Mouse (Mus musculus) stomach, embryonic 16.5 days (tissue): ENCODE measurements at regions not wholly inside any gene's neighbourhood (a gene's known extent, or its start where the extent isn't known, plus 50 kb on each side); places are given as distances from the start of the nearest gene placed in this dataset.

Experiments
- ATAC-seq: fragments of 200-750 bp; cut with Nextera tagmentation; 2 replicates; pipeline ENCODE4 v1.8.0; 2017; ENCODE audit warnings: moderate number of reproducible peaks, moderate TSS enrichment; ENCODE audit not compliant: insufficient read depth, low FRiP score
- H3K27ac ChIP-seq: fragments of 300-500 bp; sonication (generic); 2 replicates; pipeline ENCODE4 v1.5.1; 2014; ENCODE audit warnings: low read length
- H3K27me3 ChIP-seq: fragments of 300-500 bp; sonication (generic); 2 replicates; pipeline ENCODE4 v1.6.1; 2014; ENCODE audit warnings: low read length, control low read depth, mixed read lengths; ENCODE audit not compliant: control insufficient read depth, insufficient read depth
- H3K36me3 ChIP-seq: fragments of 300-500 bp; sonication (generic); 2 replicates; pipeline ENCODE4 v1.6.1; 2014; ENCODE audit warnings: low read length; ENCODE audit not compliant: control insufficient read depth, insufficient read depth
- H3K4me1 ChIP-seq: fragments of 300-500 bp; sonication (generic); 2 replicates; pipeline ENCODE4 v1.6.1; 2014; ENCODE audit warnings: low read length, control low read depth, mixed read lengths; ENCODE audit not compliant: control insufficient read depth, insufficient read depth
- H3K4me2 ChIP-seq: fragments of 300-500 bp; sonication (generic); 2 replicates; pipeline ENCODE4 v1.6.1; 2014; ENCODE audit warnings: low read depth, low read length, mixed read lengths
- H3K4me3 ChIP-seq: fragments of 300-500 bp; sonication (generic); replicated peaks from 2 replicates; pipeline ENCODE4 v1.5.1; 2014; ENCODE audit warnings: mild to moderate bottlenecking, low read length
- H3K9ac ChIP-seq: fragments of 300-500 bp; sonication (generic); 2 replicates; pipeline ENCODE4 v1.6.1; 2014; ENCODE audit warnings: low read length
- H3K9me3 ChIP-seq: fragments of 300-500 bp; sonication (generic); replicated peaks from 2 replicates; pipeline ENCODE4 v1.6.1; 2016; ENCODE audit warnings: low read length, control low read depth; ENCODE audit not compliant: control insufficient read depth
- WGBS: fragments of 180-500 bp; shearing (Covaris S2); extraction: QIAGEN DNeasy Blood & Tissue Kit; methylation state at CpG from one replicate; pipeline ENCODE4 v1.1.7; 2014; 5-methylcytosine and 5-hydroxymethylcytosine counted together

DNA sequence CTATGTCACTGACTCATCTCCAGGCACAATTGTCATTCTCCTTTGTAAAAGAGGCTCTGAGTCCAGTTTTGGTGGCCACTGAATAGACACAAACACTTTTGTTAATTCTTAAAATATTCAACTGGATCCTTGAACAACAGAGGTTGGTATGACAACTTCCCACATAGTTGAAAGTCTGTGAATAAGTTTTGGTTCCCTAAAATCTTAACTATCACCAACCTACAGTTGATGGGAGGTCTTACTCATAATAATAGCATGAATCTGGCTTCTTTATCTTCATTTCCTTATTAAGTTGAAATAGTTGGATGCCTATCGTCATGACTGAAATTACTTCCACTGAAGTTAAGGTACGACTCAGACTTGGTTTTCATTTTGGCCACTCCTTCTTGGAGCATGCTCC is 55.3 kb upstream of the Mtpn start:
- Histone ChIP-seq H3K9ac (no peak overlapping the region), H3K36me3 (no peaks in the 10 kb centered on the region), H3K4me2 (no peak overlapping the region), H3K4me1 (no peaks in the 10 kb centered on the region), H3K9me3 (no peaks in the 10 kb centered on the region), H3K27ac (no peak overlapping the region), H3K4me3 (no peak overlapping the region), H3K27me3 (no peaks in the 10 kb centered on the region)
- 80% methylated on average over 2 of the region's 2 CpGs for WGBS
- ATAC-seq, result no peak

DNA sequence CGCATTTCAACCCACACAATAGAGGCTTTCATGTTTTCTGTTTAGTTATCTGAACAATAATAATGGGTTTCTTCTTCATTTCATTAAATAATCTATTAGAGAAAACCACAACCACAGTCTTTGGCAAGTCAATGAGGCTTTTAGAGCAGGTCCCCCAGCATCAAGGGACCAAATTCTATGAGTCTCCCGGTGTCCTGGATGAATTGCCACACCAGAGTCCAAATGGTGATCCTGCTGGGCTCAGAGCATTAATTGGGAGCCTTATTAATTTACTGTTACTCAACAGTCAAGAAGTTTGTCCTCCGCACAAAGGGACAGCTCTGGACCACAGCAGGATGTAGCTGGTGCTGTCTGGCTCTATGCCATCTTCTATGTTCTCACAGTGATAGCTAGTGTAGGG is 52.5 kb upstream of the Mtpn start:
- Histone ChIP-seq H3K36me3 (no peaks in the 10 kb centered on the region), H3K9me3 (no peaks in the 10 kb centered on the region), H3K27me3 (no peaks in the 10 kb centered on the region), H3K27ac (no peak overlapping the region), H3K4me3 (no peak overlapping the region), H3K4me1 (no peaks in the 10 kb centered on the region), H3K9ac (no peak overlapping the region), H3K4me2 (no peak overlapping the region)
- no peak for ATAC-seq
- 73% methylated on average over 3 of the region's 3 CpGs for WGBS
